Mouse (Mus musculus) hindbrain, embryonic 14.5 days (tissue): ENCODE measurements around the gene Cxcl13. TPM values are rescaled to one million over a fixed set of nuclear protein-coding genes. Genes with fewer than 3 reads are reported as not detected.

Experiments
- ATAC-seq: fragments of 200-750 bp; cut with Nextera tagmentation; 2 replicates; pipeline ENCODE4 v1.8.0; 2017; ENCODE audit warnings: moderate number of reproducible peaks, mild to moderate bottlenecking, moderate TSS enrichment, moderate library complexity; ENCODE audit not compliant: low FRiP score
- DNase-seq: peaks from one replicate; pipeline ENCODE4 v3.0.0-alpha.2; 2015; ENCODE audit warnings: low spot score
- H3K27ac ChIP-seq: fragments of 300-500 bp; sonication (generic); 2 replicates; pipeline ENCODE4 v1.5.1; 2014; ENCODE audit warnings: mild to moderate bottlenecking, moderate library complexity
- H3K27me3 ChIP-seq: fragments of 300-500 bp; sonication (generic); 2 replicates; pipeline ENCODE4 v1.6.1; 2014; ENCODE audit warnings: mild to moderate bottlenecking, low read length, mixed read lengths; ENCODE audit not compliant: control insufficient read depth, insufficient read depth
- H3K36me3 ChIP-seq: fragments of 300-500 bp; sonication (generic); replicated peaks from 2 replicates; pipeline ENCODE4 v1.6.1; 2014; ENCODE audit not compliant: control insufficient read depth, insufficient read depth
- H3K4me1 ChIP-seq: fragments of 300-500 bp; sonication (generic); replicated peaks from 2 replicates; pipeline ENCODE4 v1.6.1; 2014; ENCODE audit warnings: antibody characterized with exemption, low read length, mixed read lengths; ENCODE audit not compliant: control insufficient read depth, insufficient read depth
- H3K4me2 ChIP-seq: fragments of 300-500 bp; sonication (generic); replicated peaks from 2 replicates; pipeline ENCODE4 v1.6.1; 2014; ENCODE audit warnings: mild to moderate bottlenecking, moderate library complexity
- H3K4me3 ChIP-seq: fragments of 300-500 bp; sonication (generic); replicated peaks from 2 replicates; pipeline ENCODE4 v1.5.1; 2014; ENCODE audit warnings: mild to moderate bottlenecking, low read length
- H3K9ac ChIP-seq: fragments of 300-500 bp; sonication (generic); 2 replicates; pipeline ENCODE4 v1.6.1; 2014
- H3K9me3 ChIP-seq: fragments of 300-500 bp; sonication (generic); 2 replicates; pipeline ENCODE4 v1.6.1; 2016; ENCODE audit warnings: low read length; ENCODE audit not compliant: control insufficient read depth
- WGBS: fragments of 180-500 bp; shearing (Covaris S2); extraction: QIAGEN DNeasy Blood & Tissue Kit; methylation state at CpG from one replicate; pipeline ENCODE4 v1.1.7; 2014; 5-methylcytosine and 5-hydroxymethylcytosine counted together
- polyA plus RNA-seq: library from polyadenylated mRNA; unstranded; fragments of >200 nt; fragmentation: Nextera tagmentation; extraction: Ambion mirVana; gene quantifications from 2 replicates; pipeline ENCODE4 v1.2.1, GENCODE M21; 2014

Gene Cxcl13
- 0.23 TPM in 1 of 2 replicates, not detected in the other for polyA plus RNA-seq

DNA sequence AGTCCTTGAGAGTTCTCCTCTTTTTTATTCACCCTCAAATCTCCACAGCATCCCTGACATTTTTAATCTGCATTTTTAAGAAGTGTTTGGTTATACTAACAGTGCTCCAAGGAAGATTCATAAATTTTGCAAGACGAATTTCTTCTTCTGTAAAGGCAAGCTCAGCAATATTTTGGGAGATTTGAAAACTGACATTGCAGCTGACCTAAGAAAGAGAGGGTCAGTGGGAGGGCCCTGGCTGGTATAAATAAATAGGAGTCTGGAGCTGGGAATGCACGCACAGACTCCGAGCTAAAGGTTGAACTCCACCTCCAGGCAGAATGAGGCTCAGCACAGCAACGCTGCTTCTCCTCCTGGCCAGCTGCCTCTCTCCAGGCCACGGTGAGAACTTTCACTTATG lies at the start of gene Cxcl13:
Gene Cxcl13 (plus strand): TSS at position 301 of the 400 bp plus-strand sequence.
- Histone ChIP-seq H3K4me1 (no peaks in the 10 kb centered on the region), H3K9ac (no peak within 1 kb of the TSS), H3K27ac (no peak within 1 kb of the TSS), H3K9me3 (no peaks in the 10 kb centered on the region), H3K4me3 (no peak within 1 kb of the TSS), H3K27me3 (no peaks in the 10 kb centered on the region), H3K4me2 (no peak within 1 kb of the TSS), H3K36me3 (no peaks in the 10 kb centered on the region)
- DNase-seq = no peak
- 70% methylated on average over 5 of the region's 5 CpGs for WGBS
- ATAC-seq = no peak

- no peak for ATAC-seq
- 65% methylated on average over 1 of the region's 1 CpGs for WGBS
- H3K36me3 ChIP-seq = no peaks in the 10 kb centered on the region
Observed at GRCm38 (mm10) chr5:95911006-95911405, 45.7 kb upstream of the Cxcl13 start.

GRCm38 (mm10) chr5:95918491-95918890 lies 38.3 kb upstream of the Cxcl13 start:
- H3K27ac ChIP-seq = no peak overlapping the region
- no peak for ATAC-seq
- 83% methylated on average over 6 of the region's 6 CpGs for WGBS

More at GRCm38 (mm10) chr5:95911006-95911405, 45.7 kb upstream of the Cxcl13 start:
- Histone ChIP-seq H3K4me1 (no peaks in the 10 kb centered on the region), H3K27me3 (no peaks in the 10 kb centered on the region), H3K9me3 (no peaks in the 10 kb centered on the region), H3K27ac (no peak overlapping the region), H3K4me2 (no peak overlapping the region), H3K9ac (no peak overlapping the region), H3K4me3 (no peak overlapping the region)
- DNase-seq = no peak

DNA sequence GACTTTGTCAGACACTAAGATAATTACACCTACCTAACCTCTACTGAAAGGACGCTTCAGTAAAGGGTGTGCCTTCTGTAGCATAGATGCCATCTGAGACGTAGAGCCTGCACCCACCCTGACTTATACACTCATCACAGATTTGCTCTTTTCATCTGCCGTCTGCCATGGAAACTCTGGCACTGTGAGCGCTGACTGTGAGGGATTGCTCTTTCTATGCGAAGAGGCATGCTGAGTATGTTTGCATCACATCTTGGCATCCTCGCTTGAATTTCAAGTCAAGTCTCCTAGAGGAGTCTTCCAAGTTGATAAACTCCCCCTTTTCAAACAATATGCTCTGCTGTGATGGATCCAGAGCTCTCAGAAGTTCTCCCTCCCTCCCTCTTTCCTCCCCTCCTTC lies 32.7 kb upstream of the Cxcl13 start:
- no peak overlapping the region for H3K27ac ChIP-seq
- 80% methylated on average over 6 of the region's 6 CpGs for WGBS
- no peaks in the 10 kb centered on the region for H3K4me1 ChIP-seq
- no peak overlapping the region for H3K4me2 ChIP-seq
- H3K4me3 ChIP-seq = no peak overlapping the region
- H3K27me3 ChIP-seq = no peaks in the 10 kb centered on the region
- DNase-seq (no peak), ATAC-seq (no peak)
- no peaks in the 10 kb centered on the region for H3K9me3 ChIP-seq
- no peaks in the 10 kb centered on the region for H3K36me3 ChIP-seq
- no peak overlapping the region for H3K9ac ChIP-seq

More at GRCm38 (mm10) chr5:95918491-95918890, 38.3 kb upstream of the Cxcl13 start:
- Histone ChIP-seq H3K9me3 (no peaks in the 10 kb centered on the region), H3K27me3 (no peaks in the 10 kb centered on the region), H3K4me2 (no peak overlapping the region), H3K4me3 (no peak overlapping the region), H3K36me3 (no peaks in the 10 kb centered on the region), H3K4me1 (no peaks in the 10 kb centered on the region), H3K9ac (no peak overlapping the region)
- DNase-seq = no peak

- Histone ChIP-seq H3K9ac (no peak overlapping the region), H3K27me3 (no peaks in the 10 kb centered on the region), H3K4me1 (no peaks in the 10 kb centered on the region), H3K4me3 (no peak overlapping the region), H3K4me2 (no peak overlapping the region), H3K27ac (no peak overlapping the region), H3K36me3 (no peaks in the 10 kb centered on the region), H3K9me3 (no peaks in the 10 kb centered on the region)
- ATAC-seq (no peak), DNase-seq (no peak)
- 93% methylated on average over 10 of the region's 10 CpGs for WGBS
Observed at GRCm38 (mm10) chr5:95925204-95925930, 31.4 kb upstream of the Cxcl13 start.

GRCm38 (mm10) chr5:95925931-95926263 lies 30.9 kb upstream of the Cxcl13 start:
- DNase-seq (no peak), ATAC-seq (no peak)
- H3K4me1 ChIP-seq = no peaks in the 10 kb centered on the region
- no peaks in the 10 kb centered on the region for H3K36me3 ChIP-seq
- H3K27ac ChIP-seq = no peak overlapping the region
- no peak overlapping the region for H3K9ac ChIP-seq
- H3K27me3 ChIP-seq = no peaks in the 10 kb centered on the region
- H3K4me2 ChIP-seq = no peak overlapping the region
- WGBS = 89% methylated on average over 1 of the region's 1 CpGs
- H3K4me3 ChIP-seq = no peak overlapping the region
- H3K9me3 ChIP-seq = no peaks in the 10 kb centered on the region

GRCm38 (mm10) chr5:95935035-95935434 lies 21.7 kb upstream of the Cxcl13 start:
- no peaks in the 10 kb centered on the region for H3K27me3 ChIP-seq
- H3K36me3 ChIP-seq = no peaks in the 10 kb centered on the region
- H3K9me3 ChIP-seq = no peaks in the 10 kb centered on the region
- 83% methylated on average over 5 of the region's 5 CpGs for WGBS
- DNase-seq (no peak), ATAC-seq (no peak)
- H3K27ac ChIP-seq = no peak overlapping the region
- no peak overlapping the region for H3K4me2 ChIP-seq
- no peaks in the 10 kb centered on the region for H3K4me1 ChIP-seq
- no peak overlapping the region for H3K9ac ChIP-seq
- H3K4me3 ChIP-seq = no peak overlapping the region

GRCm38 (mm10) chr5:95936068-95936467 lies 20.7 kb upstream of the Cxcl13 start:
- no peak for ATAC-seq
- no peaks in the 10 kb centered on the region for H3K4me1 ChIP-seq
- H3K4me2 ChIP-seq = no peak overlapping the region
- no peak overlapping the region for H3K27ac ChIP-seq
- no peak overlapping the region for H3K4me3 ChIP-seq
- no peaks in the 10 kb centered on the region for H3K36me3 ChIP-seq
- 82% methylated on average over 5 of the region's 5 CpGs for WGBS
- H3K9me3 ChIP-seq = no peaks in the 10 kb centered on the region
- no peaks in the 10 kb centered on the region for H3K27me3 ChIP-seq
- H3K9ac ChIP-seq = no peak overlapping the region
- DNase-seq = no peak

GRCm38 (mm10) chr5:95937129-95937528 lies 19.6 kb upstream of the Cxcl13 start:
- no peak overlapping the region for H3K4me2 ChIP-seq
- no peaks in the 10 kb centered on the region for H3K4me1 ChIP-seq
- WGBS = 78% methylated on average over 2 of the region's 2 CpGs
- H3K27me3 ChIP-seq = no peaks in the 10 kb centered on the region
- ATAC-seq (no peak), DNase-seq (no peak)
- no peak overlapping the region for H3K9ac ChIP-seq
- H3K27ac ChIP-seq = no peak overlapping the region
- H3K9me3 ChIP-seq = no peaks in the 10 kb centered on the region
- no peak overlapping the region for H3K4me3 ChIP-seq
- H3K36me3 ChIP-seq = no peaks in the 10 kb centered on the region
